Mouse (Mus musculus) left cerebral cortex, postnatal 4 days (tissue): ENCODE data around the gene 9430015G10Rik. TPM values are rescaled to one million over a fixed set of nuclear protein-coding genes. Genes with fewer than 3 reads are reported as not detected.
"Not testable (repeated sequence)": the region's sequence is repeated elsewhere in the genome, so short reads cannot be mapped to it uniquely, and the experiment has no call there.

Experiments
- DNase-seq: peaks from one replicate; pipeline ENCODE4 v3.0.0-alpha.2; 2022
- intact Hi-C: fragments of 180-260 bp; cut with DNase I; formaldehyde crosslinking; loops from one replicate; pipeline ENCODE4 v1.15.1; 2025
- total RNA-seq, 2 experiments: library from RNA; stranded (reverse); gene quantifications; 2 replicates each; pipeline ENCODE4 v1.2.3; 2021

Gene 9430015G10Rik
- total RNA-seq, 2 experiments from 2014 or later, result 34.6 to 37.5 TPM

DNA sequence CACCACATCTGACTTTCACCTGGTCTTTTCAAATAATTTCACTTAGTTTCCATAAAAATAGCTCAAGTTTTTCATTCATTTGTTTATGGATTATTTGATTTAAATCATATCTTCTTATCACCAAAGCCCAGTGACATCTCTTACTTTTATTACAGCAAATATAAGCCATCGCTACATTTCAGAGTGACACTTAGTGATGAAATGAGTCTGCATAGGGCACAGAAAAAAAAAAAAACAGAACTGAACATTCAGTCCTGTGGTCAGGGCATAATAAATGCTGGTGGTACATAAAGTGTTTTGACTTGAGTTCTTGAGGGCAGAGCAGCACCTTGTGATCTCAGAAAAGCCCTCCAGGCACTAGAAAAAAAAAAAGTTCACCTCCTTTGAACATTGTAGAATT is 13.6 kb upstream of the 9430015G10Rik start:
- intact Hi-C loops, result no loop called here

DNA sequence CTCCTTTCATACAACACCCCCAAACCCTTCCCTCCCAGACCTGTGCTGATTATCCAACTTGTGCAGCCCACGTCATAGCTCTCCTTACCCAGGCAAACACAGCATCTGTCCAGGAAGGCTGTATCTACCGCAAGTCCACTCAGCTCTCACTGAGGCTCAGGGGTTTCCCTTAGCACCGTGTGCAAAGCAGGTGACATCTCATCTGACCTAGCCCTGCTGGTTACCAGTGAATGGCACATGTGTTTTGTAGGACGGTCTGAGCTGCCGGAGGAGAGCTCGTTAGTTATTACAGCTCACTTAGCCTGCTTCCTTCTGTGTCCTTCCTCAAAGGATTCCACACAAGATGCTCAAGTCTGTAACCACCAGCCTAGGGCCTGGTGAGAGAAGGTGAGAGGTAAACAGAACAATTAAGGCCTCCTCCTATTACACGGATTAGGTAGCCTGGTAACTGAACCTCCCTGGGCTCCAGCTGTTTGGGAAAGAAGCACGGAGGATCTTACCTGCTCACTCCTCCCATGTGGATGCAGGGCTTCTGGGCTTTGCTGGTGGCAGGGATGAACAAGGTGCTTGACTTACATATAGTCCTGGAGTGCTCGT is 11.9 kb upstream of the 9430015G10Rik start:
- intact Hi-C loops, result no loop called here
- DNase-seq, result no peak

More for the DNA sequence above, 13.6 kb upstream of the 9430015G10Rik start:
- no peak for DNase-seq

DNA sequence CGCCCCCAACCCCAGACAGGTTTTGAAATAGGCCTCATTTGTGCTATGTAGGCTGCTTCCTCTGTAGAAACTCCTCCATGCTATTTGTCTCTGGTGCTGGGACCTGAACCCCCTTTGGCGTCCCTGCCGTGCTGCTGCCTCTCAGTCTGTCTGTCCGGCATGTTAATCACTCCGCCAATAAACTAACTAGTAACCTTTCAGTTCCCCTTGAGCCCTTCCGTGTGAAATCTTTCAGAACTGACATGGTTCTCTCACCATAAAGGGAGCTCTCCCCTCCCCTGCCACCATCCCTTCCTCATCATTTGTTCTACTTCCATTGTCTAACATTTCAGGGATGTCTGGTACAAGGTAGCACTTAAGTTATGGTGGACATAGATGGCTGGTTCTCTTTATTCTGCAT is 10.4 kb upstream of the 9430015G10Rik start:
- intact Hi-C loops, result no loop called here
- DNase-seq, result no peak

DNA sequence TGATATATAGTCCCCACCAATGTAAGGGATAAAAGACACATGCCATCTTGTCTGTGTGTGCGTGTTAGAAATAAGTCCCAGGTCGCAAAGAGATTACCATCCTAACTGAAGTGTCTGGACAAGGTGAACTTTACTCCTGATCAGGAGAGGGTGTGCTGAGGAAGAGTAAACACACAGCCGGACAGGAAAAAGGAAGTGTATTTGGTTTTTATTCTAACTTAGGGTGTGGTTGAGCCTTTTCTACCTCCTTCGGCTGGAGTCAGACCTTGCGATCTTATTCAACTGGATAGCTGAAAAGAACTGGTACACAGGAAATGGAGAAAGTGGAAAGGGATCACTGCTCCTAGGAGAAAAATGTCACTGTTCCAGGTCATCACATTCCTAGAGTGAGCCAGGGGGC is 9.3 kb upstream of the 9430015G10Rik start:
- intact Hi-C loops, result no loop called here
- DNase-seq, result no peak

DNA sequence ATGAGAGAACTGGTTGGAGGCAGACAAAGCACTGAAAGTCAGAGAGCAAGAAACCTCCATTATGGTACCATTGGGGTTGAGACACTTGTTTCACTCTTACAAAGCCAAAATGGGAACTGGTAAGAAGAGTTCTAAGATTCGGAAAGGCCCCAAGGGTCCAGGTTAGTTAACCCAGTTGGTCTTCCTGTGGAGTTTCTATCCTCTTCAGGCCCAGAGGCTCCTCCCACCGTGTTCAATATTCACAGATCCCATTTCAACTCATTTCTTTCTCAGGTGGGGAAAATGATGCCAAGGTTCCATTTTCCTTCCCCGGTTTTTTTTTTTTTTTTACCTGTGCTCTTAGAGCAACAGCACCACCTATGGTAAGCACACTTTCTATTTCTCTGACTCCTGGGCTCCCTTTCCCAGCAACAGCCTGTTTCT is 8.3 kb upstream of the 9430015G10Rik start:
- intact Hi-C loops, result no loop called here
- no peak for DNase-seq

DNA sequence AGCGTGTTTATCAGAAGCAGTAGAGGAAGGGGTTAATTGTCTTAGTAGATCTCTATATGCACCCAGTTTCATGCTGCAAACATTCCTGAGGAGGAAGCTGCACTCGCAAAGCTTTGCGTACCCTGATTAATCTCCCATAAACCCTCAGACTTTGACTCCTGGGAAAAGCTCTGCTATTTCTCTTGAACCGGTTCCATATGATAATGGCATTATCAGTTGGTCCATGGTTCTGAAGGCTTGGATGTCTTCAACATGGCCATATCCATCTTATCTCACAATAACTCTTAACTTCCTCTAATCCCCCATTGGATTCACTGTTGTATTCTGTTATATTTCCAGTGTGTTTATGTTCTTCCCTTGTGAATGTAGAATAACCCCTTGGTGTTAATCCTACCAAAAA is 6.4 kb upstream of the 9430015G10Rik start:
- intact Hi-C loops, result no loop called here
- no peak for DNase-seq

- peak; percentile 45 for DNase-seq
- intact Hi-C loops, result no loop called here
Observed at GRCm38 (mm10) chr4:156108606-156109546, 906 bp upstream of the 9430015G10Rik start.

DNA sequence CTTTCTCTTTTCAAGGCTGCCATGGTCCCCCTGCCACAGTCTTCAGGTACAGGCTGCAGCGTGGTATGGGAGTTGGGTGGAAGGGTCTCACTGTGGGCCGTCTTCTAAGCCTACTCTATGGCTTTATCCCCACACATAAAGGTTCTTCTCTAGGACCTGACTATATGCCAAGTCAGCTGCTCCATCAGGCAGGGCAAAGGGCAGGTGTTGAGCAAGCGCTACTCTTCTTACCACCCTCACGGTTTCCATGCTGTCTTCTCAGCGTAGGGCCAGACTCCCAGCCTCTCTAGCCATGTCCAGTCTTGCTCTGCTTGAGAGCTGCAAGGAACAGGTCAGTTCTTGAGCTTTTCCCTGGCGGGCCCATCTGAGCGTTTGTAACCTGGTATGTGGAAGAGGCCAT is 14.3 kb downstream of the 9430015G10Rik start:
- no peak for DNase-seq
- intact Hi-C loops, result loop anchor here (10.0 kb wide), 1 partner anchor 51 kb away; no protein-coding TSS in a partner anchor

- no peak for DNase-seq
- intact Hi-C loops, result loop anchor here (10.0 kb wide), 1 partner anchor 49 kb away; no protein-coding TSS in a partner anchor
Observed at GRCm38 (mm10) chr4:156125393-156125792, 15.6 kb downstream of the 9430015G10Rik start.

DNA sequence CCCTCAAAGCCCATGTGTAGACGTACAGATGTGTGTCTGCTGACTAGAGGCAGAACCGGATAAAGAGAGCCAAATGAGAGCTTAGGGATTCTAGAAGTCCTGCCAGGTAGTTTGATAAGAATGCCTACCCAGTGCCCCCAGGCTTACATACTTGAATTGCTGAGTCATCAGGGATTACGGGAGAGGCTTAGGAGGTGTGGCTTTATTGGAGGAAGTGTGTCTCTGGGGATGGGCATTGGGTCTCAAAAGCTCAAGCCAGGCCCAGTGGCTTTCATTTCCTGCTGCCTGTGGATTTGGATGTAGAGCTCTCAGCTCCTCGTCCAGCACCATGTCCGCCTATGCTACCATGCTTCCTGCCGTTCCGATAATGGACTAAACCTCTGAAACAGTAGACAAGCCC is 17.1 kb downstream of the 9430015G10Rik start:
- no peak for DNase-seq
- intact Hi-C loops, result loop anchor here (10.0 kb wide), 1 partner anchor 48 kb away; no protein-coding TSS in a partner anchor

DNA sequence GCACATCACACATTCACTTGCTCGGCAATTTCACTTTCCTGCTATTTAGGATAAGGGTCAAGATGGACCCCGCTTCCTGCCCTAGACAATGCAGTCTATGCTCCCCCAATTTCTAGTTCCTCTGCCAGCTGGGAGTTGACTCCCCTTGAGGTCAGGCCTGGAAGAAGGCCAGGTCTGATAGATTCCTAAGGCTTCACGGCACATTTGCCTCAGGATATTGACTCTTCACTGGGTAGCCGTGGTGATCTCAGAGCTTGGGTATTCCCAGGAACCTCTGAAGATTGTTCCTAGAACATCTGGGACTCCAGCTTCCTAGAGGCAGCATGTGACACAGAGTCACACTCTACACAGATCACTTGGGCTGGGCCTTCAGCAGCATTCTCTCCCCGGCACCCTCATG is 19.0 kb downstream of the 9430015G10Rik start:
- DNase-seq, result no peak
- intact Hi-C loops, result loop anchor here (10.0 kb wide), 1 partner anchor 46 kb away; no protein-coding TSS in a partner anchor

GRCm38 (mm10) chr4:156130436-156130835 is 20.7 kb downstream of the 9430015G10Rik start, which contains the start of gene Rnf223:
Gene Rnf223, plus strand, starts transcription at chr4:156130513.
- intact Hi-C loops, result no loop called here
- no peak for DNase-seq

- intact Hi-C loops, result no loop called here
- no peak for DNase-seq
Observed at GRCm38 (mm10) chr4:156130940-156131339, 21.2 kb downstream of the 9430015G10Rik start.

DNA sequence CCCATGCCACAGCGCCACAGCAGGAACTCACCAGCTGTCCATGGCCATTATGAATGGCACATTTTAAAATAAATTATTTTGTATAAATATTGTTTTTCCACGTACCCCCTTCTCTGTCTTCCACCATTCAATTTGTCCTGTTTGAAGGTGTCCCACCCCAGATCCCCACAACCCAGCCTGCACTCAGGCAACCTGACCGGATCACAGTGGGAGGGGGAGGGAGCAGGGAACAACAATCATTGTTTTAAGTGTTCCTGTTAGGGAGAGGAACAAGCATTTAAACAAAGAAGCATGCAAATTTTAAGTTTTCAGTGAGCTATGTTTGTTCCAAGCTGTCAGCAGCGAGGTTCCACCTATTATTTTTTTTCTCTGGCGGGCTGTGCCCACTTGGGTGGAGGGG is 23.6 kb downstream of the 9430015G10Rik start:
- intact Hi-C loops, result no loop called here
- no peak for DNase-seq

DNA sequence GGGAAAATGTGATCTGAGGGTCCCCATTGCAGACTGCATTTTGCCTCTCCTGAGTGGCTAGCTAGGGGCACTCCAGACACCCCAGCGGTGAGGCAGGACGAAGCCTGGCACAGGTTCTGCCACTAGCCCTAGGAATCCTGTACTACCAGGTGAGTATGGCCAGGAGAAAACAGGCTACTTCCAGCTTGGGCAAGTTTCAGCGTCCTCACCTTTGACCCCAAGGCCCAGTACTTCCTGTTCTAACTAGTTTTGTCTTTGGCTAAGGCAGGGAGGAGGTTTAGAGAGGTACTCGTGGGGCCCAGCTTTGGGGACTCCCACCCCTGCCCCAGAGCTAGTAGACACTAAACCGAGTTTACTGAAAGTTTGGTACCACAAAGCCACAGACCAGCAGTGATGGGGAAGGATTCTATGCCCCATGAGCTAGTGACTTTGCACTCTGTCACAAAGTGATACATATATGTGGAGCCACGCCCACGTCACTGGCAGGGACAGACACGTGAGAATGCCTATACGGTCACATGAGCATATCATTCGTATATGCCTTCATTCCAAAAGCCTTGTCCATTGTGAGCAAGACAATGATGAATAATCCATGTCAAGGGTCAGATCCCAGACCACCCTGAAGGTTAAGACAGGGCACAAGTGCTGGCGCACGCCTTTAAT is 24.3 kb downstream of the 9430015G10Rik start:
- intact Hi-C loops, result no loop called here
- DNase-seq, result no peak

- intact Hi-C loops, result no loop called here
- DNase-seq, result no peak
Observed at GRCm38 (mm10) chr4:156135112-156135511, 25.3 kb downstream of the 9430015G10Rik start.

DNA sequence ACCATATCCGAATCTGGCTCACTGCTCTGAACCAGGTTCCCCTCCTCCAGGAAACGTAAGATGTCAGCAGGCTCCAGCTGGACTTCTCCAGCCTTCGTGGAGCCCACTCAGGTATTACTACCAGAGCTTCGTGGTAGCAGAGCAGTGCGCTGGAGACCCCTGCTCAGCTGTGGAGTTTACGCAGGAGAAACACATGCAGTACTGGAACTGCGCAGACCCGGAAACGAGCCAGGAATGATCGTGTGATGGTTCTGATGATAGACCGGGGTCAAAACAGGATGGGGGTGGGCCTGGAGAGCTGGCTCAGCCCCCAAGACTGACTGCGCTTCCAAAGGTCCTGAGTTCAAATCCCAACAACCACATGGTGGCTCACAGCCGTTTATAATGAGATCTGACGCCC is 26.0 kb downstream of the 9430015G10Rik start:
- intact Hi-C loops, result no loop called here
- DNase-seq, result no peak

- intact Hi-C loops, result no loop called here
- DNase-seq, result no peak
Observed at GRCm38 (mm10) chr4:156136285-156137100, 26.7 kb downstream of the 9430015G10Rik start.

GRCm38 (mm10) chr4:156150887-156151286 is 41.1 kb downstream of the 9430015G10Rik start:
- intact Hi-C loops, DNase-seq: not testable (repeated sequence)

DNA sequence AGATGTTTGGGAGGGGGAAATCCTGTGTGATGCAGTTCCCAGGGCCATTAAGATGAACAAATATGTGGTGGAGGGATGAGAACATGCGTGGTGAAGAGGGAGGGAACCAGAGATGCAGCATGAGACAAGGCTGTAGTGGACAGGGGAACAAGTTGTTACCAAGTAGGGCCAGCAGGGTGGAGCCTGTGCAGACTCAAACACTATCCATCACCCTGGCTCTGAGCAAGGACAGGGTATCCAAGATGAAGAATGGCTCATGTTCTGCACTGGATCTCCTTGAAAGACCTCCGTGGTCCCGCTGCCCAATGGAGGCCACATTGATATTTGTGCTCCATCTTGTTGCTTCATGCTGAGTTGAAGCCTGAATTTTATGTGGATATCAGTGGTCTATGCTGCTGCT is 45.0 kb downstream of the 9430015G10Rik start:
- DNase-seq, result no peak

More for the DNA sequence above, 45.0 kb downstream of the 9430015G10Rik start:
- intact Hi-C loops, result no loop called here
